Mouse (Mus musculus): ENCODE measurements at regions not wholly inside any gene's neighbourhood (a gene's known extent, or its start where the extent isn't known, plus 50 kb on each side); places are given as distances from the start of the nearest gene placed in this dataset.

- DNase-seq (ENCODE audit: low spot score in 2 of 2), result no peak
Measured at GRCm38 (mm10) chr13:84345791-84346511, 123.9 kb downstream of the Tmem161b start.

- DNase-seq (ENCODE audit: low spot score in 2 of 2), result no peak
Measured at GRCm38 (mm10) chr13:84346569-84346968, 124.5 kb downstream of the Tmem161b start.

- DNase-seq (ENCODE audit: low spot score in 2 of 2), result peak; percentile 44 to 56
Measured at GRCm38 (mm10) chr13:84347181-84347913, 125.3 kb downstream of the Tmem161b start.

GRCm38 (mm10) chr13:84347914-84348700 lies 126.0 kb downstream of the Tmem161b start:
- DNase-seq (ENCODE audit: low spot score in 2 of 2), result peak; percentile 98

GRCm38 (mm10) chr13:84348701-84348975 lies 126.5 kb downstream of the Tmem161b start:
- DNase-seq (ENCODE audit: low spot score in 2 of 2), result no peak

GRCm38 (mm10) chr13:84349001-84349720 lies 127.1 kb downstream of the Tmem161b start:
- DNase-seq (ENCODE audit: low spot score in 2 of 2), result peak; percentile 52 to 71

- no peak for DNase-seq (ENCODE audit: low spot score in 2 of 2)
Measured at GRCm38 (mm10) chr13:84349721-84350040, 127.6 kb downstream of the Tmem161b start.

- no peak for DNase-seq (ENCODE audit: low spot score in 2 of 2)
Measured at GRCm38 (mm10) chr13:84350791-84351190, 128.7 kb downstream of the Tmem161b start.

GRCm38 (mm10) chr13:84356455-84356854 lies 134.4 kb downstream of the Tmem161b start:
- DNase-seq (ENCODE audit: low spot score in 2 of 2), result no peak

- DNase-seq (ENCODE audit: low spot score in 2 of 2), result no peak
Measured at GRCm38 (mm10) chr13:84360536-84360935, 138.4 kb downstream of the Tmem161b start.

- no peak for DNase-seq (ENCODE audit: low spot score in 2 of 2)
Measured at GRCm38 (mm10) chr13:84364069-84364468, 142.0 kb downstream of the Tmem161b start.

GRCm38 (mm10) chr13:84365503-84365902 lies 143.4 kb downstream of the Tmem161b start:
- no peak for DNase-seq (ENCODE audit: low spot score in 2 of 2)

- no peak for DNase-seq (ENCODE audit: low spot score in 2 of 2)
Measured at GRCm38 (mm10) chr13:84366017-84366416, 143.9 kb downstream of the Tmem161b start.

GRCm38 (mm10) chr13:84366839-84367238 lies 144.7 kb downstream of the Tmem161b start:
- no peak for DNase-seq (ENCODE audit: low spot score in 2 of 2)

GRCm38 (mm10) chr13:84368225-84368624 lies 146.1 kb downstream of the Tmem161b start:
- DNase-seq (ENCODE audit: low spot score in 2 of 2), result no peak

GRCm38 (mm10) chr13:84374711-84375257 lies 152.7 kb downstream of the Tmem161b start:
- DNase-seq (ENCODE audit: low spot score in 2 of 2), result no peak

GRCm38 (mm10) chr13:84375941-84376340 lies 153.8 kb downstream of the Tmem161b start:
- peak; percentile 18 to 60 for DNase-seq (ENCODE audit: low spot score in 2 of 2)

- no peak for DNase-seq (ENCODE audit: low spot score in 2 of 2)
Measured at GRCm38 (mm10) chr13:84378553-84379332, 156.6 kb downstream of the Tmem161b start.

GRCm38 (mm10) chr13:84391554-84391953 lies 169.5 kb downstream of the Tmem161b start:
- no peak for DNase-seq (ENCODE audit: low spot score in 2 of 2)

GRCm38 (mm10) chr13:84398476-84399344 lies 176.6 kb downstream of the Tmem161b start:
- no peak for DNase-seq (ENCODE audit: low spot score in 2 of 2)

Data from right cerebral cortex, postnatal 36 days (tissue).